Mouse (Mus musculus) erythroblast, embryonic 14.5 days (primary cell): Measurements from ENCODE around the gene Irs3. TPM values are rescaled to one million over a fixed set of nuclear protein-coding genes. Genes with fewer than 3 reads are reported as not detected.
"Not testable (repeated sequence)": the region's sequence is repeated elsewhere in the genome, so short reads cannot be mapped to it uniquely, and the experiment has no call there.

Source experiments
- H3K27me3 ChIP-seq: 2 replicates; pipeline ENCODE4 v1.6.1; 2012; ENCODE audit warnings: inconsistent platforms; ENCODE audit not compliant: control insufficient read depth
- H3K36me3 ChIP-seq: 2 replicates; pipeline ENCODE4 v1.6.1; 2012; ENCODE audit warnings: mild to moderate bottlenecking, inconsistent platforms; ENCODE audit not compliant: control insufficient read depth
- H3K4me1 ChIP-seq: 2 replicates; pipeline ENCODE4 v1.6.1; 2012; ENCODE audit warnings: inconsistent platforms; ENCODE audit not compliant: control insufficient read depth
- H3K4me3 ChIP-seq: replicated peaks from 2 replicates; pipeline ENCODE3; 2012; ENCODE audit warnings: moderate library complexity, mild to moderate bottlenecking, inconsistent platforms
- H3K9me3 ChIP-seq: 2 replicates; pipeline ENCODE4 v1.6.1; 2012; ENCODE audit warnings: low read length, inconsistent platforms, mixed read lengths; ENCODE audit not compliant: control insufficient read depth
- GATA1 ChIP-seq: IDR thresholded peaks from 2 replicates; pipeline ENCODE4 v1.6.1; 2012; ENCODE audit warnings: low read length, inconsistent platforms, mixed read lengths
- TAL1 ChIP-seq: IDR thresholded peaks from 3 replicates; pipeline ENCODE4 v1.6.1; 2012; ENCODE audit warnings: low read length, inconsistent platforms, mixed read lengths
- polyA plus RNA-seq: library from polyadenylated mRNA; stranded (reverse); fragments of >175 nt; gene quantifications from 2 replicates; pipeline ENCODE4 v1.2.3, GENCODE M21; 2012

Gene Irs3
- polyA plus RNA-seq, 1 experiment: not detected

DNA sequence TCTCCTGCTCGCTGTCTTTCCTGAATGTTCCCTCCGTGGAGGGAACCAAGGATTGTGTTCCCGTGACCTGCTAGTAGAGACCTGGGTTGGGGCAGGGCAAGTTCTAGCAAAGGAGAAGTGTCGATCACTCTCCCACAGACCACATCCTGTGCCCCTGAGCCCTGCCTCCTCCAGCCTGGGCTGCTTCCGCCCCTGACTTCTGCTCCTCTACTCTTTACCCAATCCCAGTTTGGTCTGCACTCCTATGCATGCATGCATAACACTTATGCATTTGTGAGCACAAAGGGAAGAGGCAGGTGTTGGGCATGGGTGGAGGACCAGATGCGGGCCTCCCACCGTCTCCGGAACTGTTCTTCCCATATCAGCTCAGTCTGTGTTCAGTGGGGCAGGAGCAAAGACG lies 14.3 kb downstream of the Irs3 start:
- TF ChIP-seq GATA1 (no peak), TAL1 (no peak)
- Histone ChIP-seq H3K36me3 (peaks cover 57% of the 10 kb centered on the region), H3K4me1 (peaks cover 54% of the 10 kb centered on the region)

DNA sequence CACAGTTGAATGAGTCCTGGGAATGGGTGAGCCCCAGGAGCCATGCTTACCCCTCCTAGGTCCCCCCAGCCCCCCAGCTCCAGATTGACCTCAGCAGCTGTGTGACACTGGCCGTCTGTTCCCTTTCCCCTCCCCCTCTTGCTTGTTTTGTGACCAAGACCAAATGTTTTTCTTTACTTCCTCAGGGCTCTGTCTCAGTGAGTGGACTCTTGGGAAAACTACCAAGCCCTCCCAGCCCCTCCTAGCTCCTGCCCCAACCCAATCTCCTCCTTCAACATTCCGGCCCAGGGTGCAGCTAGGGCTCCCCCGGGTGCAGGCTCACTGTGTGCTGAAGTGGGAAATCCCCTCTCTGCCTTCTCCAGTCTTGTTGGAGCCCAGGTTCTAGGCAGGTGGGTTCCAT lies 14.9 kb downstream of the Irs3 start:
- no peaks in the 10 kb centered on the region for H3K9me3 ChIP-seq
- TF ChIP-seq GATA1 (no peak), TAL1 (no peak)
- H3K4me1 ChIP-seq: peaks cover 54% of the 10 kb centered on the region
- peak overlapping the region; percentile 99 for H3K4me3 ChIP-seq
- H3K27me3 ChIP-seq: no peaks in the 10 kb centered on the region
- peaks cover 51% of the 10 kb centered on the region for H3K36me3 ChIP-seq

More for the DNA sequence above, 14.3 kb downstream of the Irs3 start:
- H3K9me3 ChIP-seq: no peaks in the 10 kb centered on the region
- no peaks in the 10 kb centered on the region for H3K27me3 ChIP-seq
- peak overlapping the region; percentile 99 for H3K4me3 ChIP-seq

GRCm38 (mm10) chr5:137629906-137630545 lies 15.5 kb downstream of the Irs3 start:
- Histone ChIP-seq H3K36me3 (peaks cover 45% of the 10 kb centered on the region), H3K4me1 (peaks cover 54% of the 10 kb centered on the region), H3K9me3 (no peaks in the 10 kb centered on the region), H3K4me3 (peak overlapping the region; percentile 99), H3K27me3 (no peaks in the 10 kb centered on the region)
- no peak for TF ChIP-seq GATA1
- no peak for TF ChIP-seq TAL1

- H3K4me3 ChIP-seq: peak overlapping the region; percentile 99
- peaks cover 38% of the 10 kb centered on the region for H3K36me3 ChIP-seq
- H3K4me1 ChIP-seq: peaks cover 54% of the 10 kb centered on the region
- TF ChIP-seq GATA1: no peak
- TF ChIP-seq TAL1: no peak
- peaks cover 2% of the 10 kb centered on the region; the same call in 1 of the 2 replicates for H3K27me3 ChIP-seq
- no peaks in the 10 kb centered on the region for H3K9me3 ChIP-seq
Observed at GRCm38 (mm10) chr5:137629306-137629721, 16.2 kb downstream of the Irs3 start.

DNA sequence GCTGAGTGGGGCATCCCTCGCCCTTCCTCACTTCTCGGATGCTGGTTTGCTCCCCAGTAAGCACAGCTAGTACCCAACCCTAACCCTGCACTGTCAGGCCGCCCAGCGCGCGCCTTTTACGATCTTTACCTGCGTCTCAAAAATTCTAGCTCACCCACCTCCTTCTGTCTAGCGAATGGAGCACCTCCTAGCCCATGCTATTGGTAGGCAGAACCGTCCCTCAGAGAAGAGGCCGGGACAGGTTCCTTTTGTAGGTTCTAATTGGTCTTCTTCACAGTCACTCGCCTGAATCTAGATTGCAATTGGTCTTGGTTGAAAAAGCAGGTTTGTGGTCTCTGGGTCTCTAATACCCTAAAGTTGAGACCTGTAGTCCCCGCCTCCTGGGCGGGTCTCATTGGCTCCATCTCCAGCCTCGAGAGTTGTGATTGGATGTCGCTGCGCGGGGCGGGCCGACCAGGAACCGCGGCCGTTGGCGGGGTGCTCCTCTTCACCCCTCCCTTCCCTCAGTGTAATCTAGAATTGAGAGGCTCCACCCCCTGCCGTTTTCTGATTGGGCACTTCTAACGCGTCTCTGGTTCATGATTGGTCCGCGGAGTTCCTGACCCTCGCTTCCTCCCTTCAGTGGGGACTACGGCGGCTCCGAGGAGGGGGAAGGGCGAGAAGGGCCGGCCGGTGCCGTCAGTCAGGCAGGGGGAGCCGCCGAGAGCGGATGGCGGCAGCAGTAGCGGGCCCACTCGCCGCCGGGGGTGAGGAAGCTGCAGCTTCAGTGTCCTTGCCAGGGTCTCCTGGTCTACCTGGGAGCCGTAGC lies 16.8 kb downstream of the Irs3 start, which contains the start of the genes Fbxo24, Lrch4 and Gm20605:
TSS of gene Fbxo24 (minus strand) at position 505 of the 808 bp plus-strand sequence.
TSS of gene Lrch4 (plus strand) at position 624 of the 808 bp plus-strand sequence.
TSS of gene Gm20605 (plus strand) at position 678 of the 808 bp plus-strand sequence.
- H3K4me1 ChIP-seq: peaks cover 56% of the 10 kb centered on the region
- H3K36me3 ChIP-seq: peaks cover 32% of the 10 kb centered on the region
- peaks cover 2% of the 10 kb centered on the region; the same call in 1 of the 2 replicates for H3K27me3 ChIP-seq
- H3K4me3 ChIP-seq: peak within 1 kb of the TSS; percentile 99
- TF ChIP-seq TAL1 (no peak), GATA1 (no peak)
- H3K9me3 ChIP-seq: no peaks in the 10 kb centered on the region

GRCm38 (mm10) chr5:137627991-137628390 lies 17.5 kb downstream of the Irs3 start:
- peaks cover 53% of the 10 kb centered on the region for H3K4me1 ChIP-seq
- H3K9me3 ChIP-seq: peaks cover 1% of the 10 kb centered on the region

GRCm38 (mm10) chr5:137623937-137624530 lies 21.5 kb downstream of the Irs3 start:
- no peaks in the 10 kb centered on the region for H3K36me3 ChIP-seq
- H3K4me1 ChIP-seq: peaks cover 20% of the 10 kb centered on the region
- peaks cover 12% of the 10 kb centered on the region for H3K27me3 ChIP-seq
- TF ChIP-seq TAL1: no peak
- TF ChIP-seq GATA1: no peak
- H3K4me3 ChIP-seq: no peak overlapping the region
- peaks cover 4% of the 10 kb centered on the region for H3K9me3 ChIP-seq

More at GRCm38 (mm10) chr5:137627991-137628390, 17.5 kb downstream of the Irs3 start:
- Histone ChIP-seq H3K4me3 (peak overlapping the region; percentile 99), H3K27me3 (peaks cover 2% of the 10 kb centered on the region; the same call in 1 of the 2 replicates), H3K36me3 (peaks cover 25% of the 10 kb centered on the region)
- TF ChIP-seq TAL1 (no peak), GATA1 (no peak)

GRCm38 (mm10) chr5:137615347-137615746 lies 30.2 kb downstream of the Irs3 start:
- Histone ChIP-seq H3K4me1 (peaks cover 11% of the 10 kb centered on the region), H3K9me3 (no peaks in the 10 kb centered on the region), H3K36me3 (no peaks in the 10 kb centered on the region), H3K27me3 (peaks cover 26% of the 10 kb centered on the region), H3K4me3 (no peak overlapping the region)
- TF ChIP-seq TAL1 (no peak), GATA1 (no peak)

- not testable (repeated sequence) for H3K9me3 ChIP-seq, H3K4me3 ChIP-seq, H3K36me3 ChIP-seq
- H3K27me3 ChIP-seq: peaks cover 29% of the 10 kb centered on the region
- H3K4me1 ChIP-seq: peaks cover 11% of the 10 kb centered on the region
Observed at GRCm38 (mm10) chr5:137614921-137615320, 30.6 kb downstream of the Irs3 start.
